Mouse (Mus musculus): Measurements from ENCODE around the gene Exosc5. TPM values are rescaled to one million over a fixed set of nuclear protein-coding genes. Genes with fewer than 3 reads are reported as not detected.

Gene Exosc5
- 10 to 100 TPM; 18.8 to 19.6 TPM for total RNA-seq (2021)

DNA sequence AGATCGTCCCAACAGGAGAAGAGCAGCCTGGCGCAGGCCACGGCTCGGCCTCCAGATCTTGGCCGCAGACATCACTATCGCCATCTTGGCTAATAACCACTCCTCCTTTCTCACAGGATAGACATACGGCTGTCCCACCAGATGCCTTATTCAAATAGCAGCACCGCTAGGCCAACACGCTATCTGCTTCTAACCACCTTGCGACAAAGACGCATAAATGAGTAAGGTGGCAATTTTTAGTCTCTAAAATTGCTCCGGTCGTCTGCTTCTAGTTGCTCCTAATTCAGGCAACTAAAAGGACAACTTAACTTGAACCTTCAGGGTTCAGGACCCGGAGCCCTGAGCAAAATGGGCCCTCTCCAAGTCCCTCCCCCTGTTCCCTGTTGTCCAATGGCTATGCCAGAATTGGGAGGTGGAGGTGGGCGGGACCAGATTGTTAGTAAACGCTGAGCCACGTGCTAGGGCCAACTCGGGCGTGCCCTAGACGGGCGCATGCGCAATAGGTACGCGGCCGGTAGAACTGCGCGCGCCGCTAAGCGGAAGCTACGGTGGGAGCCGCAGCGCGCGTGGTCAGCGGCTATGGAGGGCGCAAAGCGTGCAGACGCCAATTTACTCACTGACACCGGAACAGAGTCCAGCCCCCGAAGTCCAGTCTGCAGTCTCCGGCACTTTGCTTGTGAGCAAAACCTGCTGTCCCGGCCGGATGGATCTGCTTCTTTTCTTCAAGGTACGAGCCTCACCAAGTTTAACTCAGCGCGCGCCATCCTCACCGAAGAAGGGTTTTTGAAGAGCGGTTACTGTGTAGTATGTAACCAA, at the start of gene Exosc5, which contains the start of gene Bckdha:
Gene Exosc5, plus strand, starts transcription at position 508 of the 816 bp plus-strand sequence.
Gene Bckdha, minus strand, starts transcription at position 325 of the 816 bp plus-strand sequence.
- peak; percentile 99 for DNase-seq

DNA sequence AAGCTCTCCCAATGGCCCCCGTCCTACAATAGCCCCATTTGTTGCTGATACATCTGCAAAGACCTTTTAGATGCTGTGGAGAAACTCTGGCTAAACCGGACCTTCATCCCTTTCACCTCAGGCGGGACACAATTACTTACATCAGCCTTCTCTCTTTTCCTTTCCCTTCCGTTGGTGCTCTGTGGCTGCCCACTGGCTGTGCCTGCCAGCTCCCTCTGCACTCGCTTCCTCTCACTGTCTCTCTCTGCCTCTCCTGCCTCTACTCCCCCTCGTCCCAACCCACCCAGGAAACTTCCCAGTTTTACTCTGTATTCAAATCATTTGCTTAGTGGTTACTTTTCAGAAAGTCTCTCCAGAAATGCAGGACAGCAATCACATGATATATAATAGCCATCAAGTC, 48.9 kb upstream of the Exosc5 start:
- DNase-seq: no peak

DNA sequence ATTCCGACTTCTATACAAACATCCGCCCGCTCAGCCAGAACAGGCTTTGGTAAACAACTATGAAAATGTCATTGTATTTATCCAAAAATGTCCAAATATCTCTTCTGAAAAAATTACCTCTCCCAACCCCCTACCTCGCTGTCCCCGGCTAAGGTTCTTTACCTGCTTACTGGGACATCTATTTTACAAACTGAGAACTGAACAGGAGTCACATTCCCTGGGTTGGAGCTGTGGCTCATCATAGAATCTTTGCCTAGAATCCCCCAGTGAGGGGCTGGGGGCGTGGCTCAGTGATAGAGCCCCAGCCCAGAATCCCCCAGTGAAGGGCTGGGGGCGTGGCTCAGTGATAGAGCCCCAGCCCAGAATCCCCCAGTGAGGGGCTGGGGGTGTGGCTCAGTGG, 47.5 kb upstream of the Exosc5 start:
- no peak for DNase-seq

DNA sequence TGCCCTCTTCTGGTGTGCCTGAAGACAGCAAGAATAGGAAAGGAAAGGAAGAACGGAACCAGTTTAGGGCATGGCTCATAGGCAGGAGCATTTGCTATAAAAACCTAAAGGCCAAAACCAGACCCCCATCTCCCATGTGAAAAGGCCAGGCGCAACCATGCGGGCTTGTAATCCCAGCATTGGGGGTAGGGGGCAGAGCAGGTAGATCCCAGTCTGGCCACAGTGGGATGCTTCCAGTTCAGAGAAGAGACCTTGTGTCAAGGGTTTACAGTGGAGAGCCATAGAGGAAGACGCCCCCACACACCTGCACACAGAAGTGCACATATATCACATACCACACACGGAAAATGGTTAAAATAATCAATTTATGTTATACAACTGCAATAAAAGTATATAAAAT, 44.9 kb upstream of the Exosc5 start:
- no peak for DNase-seq

DNA sequence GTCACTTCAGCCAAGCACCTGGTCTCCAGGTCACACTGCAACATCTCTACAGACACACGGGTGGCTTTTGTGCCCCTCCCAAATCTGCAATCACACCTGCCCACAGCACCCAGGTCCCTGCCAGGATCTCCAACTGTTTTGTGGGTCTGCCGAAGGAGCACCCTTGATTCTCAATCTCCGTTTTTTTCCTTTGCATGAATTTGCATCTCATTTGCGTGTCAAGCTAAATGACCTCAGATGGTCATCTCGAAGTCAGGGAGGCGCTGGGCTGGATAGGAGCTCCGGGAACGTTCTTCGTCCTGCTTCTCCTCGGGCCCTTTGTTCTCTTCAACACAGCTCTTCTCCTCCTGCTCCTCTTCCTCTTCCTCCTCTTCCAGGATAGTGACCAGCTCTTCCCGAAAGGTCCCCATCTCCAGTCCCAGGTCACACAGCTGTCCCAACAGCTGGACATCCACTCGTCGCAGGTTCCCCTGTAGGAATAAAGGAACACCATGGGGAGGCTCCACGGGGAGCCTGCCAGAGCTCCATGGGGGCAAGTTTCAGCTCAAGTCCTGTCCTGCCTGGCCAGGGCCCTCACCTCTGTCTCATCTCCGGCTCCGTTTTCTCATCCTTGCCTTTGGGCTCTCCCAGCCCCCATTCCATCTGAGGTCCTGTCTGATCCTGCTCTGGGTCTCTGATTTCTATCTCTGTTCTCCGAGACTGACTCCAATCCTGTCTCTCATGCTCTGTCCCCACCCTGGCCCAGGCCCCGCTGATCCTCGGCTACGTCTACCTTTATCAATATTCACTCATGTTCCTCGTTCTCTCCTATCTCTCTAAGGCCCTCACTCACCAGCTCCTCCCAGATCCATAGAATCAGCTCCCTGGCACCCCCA, 43.9 kb upstream of the Exosc5 start:
- no peak for DNase-seq

DNA sequence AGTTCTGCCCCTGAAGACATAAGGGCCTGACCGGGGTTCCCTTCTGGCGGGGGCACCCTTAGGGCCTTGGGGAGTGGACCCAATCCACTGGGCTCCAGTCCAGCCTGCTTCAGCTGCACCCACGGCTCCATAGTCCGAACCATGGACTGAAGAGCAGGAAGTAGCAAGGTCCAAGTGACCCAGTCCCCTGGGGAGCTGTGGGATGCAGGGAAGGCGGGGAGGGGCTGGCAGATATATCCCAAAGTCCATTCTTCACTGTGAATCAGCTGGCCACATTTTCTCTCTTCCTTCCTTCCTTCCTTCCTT, 43.3 kb upstream of the Exosc5 start, which contains the start of gene Erich4:
Gene Erich4, minus strand, starts transcription at position 187 of the 306 bp plus-strand sequence.
- DNase-seq: no peak

DNA sequence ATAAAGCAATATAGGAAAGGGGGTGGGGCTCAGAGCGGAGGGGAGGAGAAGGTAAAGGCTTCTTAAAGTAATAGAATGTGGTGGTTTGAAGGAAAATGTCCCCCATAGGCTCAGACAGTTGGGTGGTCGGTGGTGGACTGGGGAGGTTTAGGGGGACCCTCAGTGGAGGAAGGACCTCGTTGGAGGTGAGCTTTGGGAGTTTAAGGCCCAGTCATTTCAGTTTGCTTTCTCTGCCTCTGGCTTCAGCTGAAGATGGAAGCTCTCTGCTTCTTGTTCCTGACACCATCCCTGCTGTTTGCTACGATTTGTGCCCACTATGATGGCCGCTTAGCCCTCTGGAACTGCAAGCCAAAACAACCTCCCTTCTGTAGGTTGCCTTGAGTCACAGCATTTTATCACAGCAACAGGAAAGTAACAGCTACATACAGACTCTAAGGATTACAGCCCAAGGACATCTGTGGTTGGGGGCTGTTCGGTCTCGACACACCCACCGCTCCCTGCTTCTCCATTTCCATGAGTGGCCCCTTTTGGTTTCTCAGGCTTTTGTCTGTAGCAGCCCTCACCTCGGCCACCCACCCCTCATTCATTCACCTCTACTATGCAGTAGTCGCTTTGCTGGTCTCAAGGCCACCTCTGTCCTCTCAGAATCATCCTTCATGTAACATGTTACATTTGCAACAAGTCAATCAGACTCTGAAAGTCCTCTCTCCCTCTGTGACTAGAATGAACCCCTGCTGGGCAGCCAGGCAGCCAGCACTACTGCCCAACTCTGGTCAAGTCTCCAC, 41.4 kb upstream of the Exosc5 start:
- DNase-seq: no peak

DNA sequence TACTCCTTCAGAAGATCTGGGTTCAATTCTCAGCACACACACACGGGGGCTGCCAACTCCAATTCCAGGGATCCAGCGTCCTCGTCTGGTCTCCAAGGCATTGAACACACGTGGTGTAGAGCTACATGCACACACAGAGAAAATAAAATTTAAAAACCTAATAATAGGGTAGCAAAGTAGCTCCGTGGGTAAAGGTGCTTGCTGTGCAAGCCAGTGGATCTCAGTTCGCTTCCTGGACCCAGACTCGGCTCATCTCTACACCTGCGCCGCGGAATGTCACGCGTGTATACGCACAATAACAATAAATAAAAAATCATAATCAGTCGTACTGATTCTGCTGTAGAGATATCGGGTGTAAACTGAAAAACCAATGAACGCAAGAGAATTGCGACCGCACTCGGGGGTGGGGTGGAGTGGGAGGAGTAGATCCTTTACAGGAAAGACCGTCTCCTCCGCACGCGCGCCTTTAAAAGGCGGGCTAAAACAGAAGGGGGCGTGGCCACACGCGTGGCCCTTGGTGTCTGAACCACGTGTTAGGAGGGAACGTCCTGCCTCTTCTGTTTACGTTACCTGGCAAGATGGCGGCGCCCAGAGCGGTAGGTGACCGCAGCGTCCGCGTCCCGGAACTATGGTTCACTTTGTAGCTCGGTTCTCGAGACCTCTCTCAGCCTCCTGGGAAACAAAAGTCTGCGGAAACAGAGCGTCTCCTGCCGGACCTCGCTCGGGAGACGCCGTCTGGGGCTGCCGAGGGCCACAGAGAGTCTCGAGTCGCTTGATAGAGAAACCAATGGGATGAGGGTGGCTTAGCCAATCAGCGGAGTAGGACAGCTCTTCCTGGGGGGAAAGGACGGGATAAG, 39.9 kb upstream of the Exosc5 start, which contains the start of gene Dmac2:
Gene Dmac2, plus strand, starts transcription at position 550 of the 857 bp plus-strand sequence.
- DNase-seq: peak; percentile 93

DNA sequence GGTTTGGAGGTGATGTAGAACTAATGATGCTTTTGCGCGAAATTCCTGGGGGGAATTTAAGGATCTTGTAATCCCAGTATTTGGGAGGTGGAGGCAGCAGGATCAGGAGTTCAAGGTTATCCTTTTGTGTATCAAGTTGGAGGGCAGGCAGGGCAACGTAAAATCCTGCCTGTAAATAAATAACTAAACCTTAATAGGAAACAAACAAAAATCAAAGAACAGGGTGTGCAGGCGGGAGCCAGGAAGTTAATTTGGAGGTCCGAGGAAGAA, 39.3 kb upstream of the Exosc5 start:
- no peak for DNase-seq

DNA sequence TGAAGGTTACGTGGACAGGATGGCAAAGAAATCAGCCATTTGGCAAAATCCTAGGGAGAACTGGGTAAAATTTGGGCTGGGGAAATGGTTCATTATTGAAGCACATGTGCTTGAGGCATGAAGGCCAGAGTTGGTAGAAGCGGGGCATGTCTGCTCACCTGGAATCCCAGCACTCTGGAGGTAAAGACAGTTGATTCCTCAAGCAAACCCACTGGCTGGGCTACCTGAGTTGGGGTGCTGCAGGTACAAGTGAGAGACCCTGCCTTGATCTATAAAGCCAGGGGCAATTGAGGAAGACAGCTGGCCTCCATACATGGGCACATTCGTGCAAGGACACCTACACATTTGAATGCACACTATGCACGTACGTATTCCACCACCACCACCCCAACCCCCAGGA, 38.9 kb upstream of the Exosc5 start:
- peak; percentile 5 for DNase-seq

DNA sequence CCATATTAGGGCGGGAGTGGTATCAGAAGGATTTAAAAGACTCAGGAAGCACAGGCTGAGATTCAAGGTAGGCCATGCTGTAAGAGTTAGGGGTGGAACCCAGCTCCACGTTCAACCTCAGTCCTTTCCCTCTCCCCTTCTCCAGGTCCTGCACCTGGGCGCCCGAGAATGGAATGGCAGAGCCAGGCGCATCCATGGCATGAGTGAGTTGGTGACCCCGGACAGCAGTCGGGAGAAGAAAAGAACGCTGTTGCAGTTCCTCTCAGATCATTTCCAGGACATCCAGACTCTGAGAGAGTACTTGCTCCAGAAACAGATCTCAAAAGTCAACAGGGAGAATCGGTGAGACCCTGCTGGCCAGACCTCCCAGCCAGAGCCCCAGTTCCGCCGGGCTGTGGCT, 38.2 kb upstream of the Exosc5 start:
- peak; percentile 3 for DNase-seq

DNA sequence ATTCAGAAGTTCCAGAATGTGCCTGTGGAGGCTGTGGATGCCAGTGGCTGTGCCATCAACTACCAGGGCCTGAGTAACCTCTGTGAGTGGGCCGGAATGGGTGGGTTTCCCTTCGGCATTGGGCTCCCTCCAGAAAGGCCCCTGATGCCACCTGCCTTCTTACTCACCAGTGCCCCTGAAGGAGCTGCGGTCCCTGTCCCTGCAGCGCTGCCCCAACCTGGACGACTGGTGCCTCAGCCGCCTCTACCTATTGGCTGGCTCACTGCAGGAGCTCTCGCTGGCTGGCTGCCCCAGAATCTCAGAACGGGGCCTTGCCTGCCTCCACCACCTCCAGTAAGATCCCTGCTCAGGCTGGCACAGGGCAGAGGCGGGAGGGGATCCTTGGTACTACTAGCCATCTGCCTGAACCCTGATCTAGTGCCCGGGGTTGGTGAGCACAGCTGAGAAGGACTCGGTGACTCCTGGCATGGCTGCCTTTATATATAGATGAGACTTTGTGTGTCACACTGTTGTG, 35.0 kb upstream of the Exosc5 start:
- DNase-seq: no peak

DNA sequence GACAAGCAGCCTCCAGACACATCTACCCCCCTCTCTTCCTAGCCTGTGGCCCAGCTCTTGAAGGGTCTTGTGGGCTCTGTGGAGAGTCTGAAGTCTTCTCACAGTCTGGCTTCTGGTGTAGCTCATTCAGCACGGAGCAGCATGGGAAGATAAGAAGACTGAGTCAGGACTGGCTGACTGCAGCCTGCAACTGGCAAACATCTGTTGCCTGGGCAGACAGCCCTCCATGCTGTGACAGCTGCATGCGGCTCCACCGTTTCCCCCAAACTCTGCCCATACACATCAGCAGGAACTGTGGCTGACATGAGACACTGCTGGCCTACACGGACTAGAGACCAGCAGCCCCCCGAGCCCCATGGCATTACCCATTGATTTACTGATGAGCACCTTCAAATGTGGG, 34.1 kb upstream of the Exosc5 start:
- peak; percentile 66 for DNase-seq

DNA sequence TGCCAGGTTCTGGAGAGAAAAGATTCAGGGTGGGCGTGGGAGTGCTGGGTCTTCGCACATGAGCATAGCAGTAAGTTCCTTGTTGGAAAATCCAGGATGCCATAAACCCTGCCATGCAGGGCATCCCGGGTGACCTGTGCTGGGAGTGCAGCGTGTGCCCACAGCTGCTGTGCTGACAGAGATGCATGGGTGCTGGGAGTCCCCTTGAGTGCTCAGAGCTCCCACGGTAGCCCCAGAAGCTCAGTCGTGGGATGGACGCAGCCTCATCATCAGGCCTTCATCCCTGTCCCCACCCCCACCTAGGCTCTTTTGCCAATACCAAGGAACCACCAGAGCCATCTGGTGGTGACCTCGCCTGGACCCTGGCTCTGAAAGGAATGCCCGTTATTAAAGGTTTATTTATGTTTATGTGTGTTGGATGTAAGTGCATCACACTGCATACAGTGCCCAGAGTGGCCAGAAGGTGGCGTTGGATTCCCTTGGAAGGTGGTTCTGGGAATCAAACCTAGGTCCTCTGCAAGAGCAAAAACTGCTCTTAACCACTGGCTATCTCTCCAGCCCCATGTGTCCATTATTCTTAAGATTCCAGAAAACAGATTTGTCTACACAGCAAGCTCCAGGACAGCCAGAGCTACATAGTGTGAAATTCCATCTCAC, 33.2 kb upstream of the Exosc5 start:
- peak; percentile 51 for DNase-seq

DNA sequence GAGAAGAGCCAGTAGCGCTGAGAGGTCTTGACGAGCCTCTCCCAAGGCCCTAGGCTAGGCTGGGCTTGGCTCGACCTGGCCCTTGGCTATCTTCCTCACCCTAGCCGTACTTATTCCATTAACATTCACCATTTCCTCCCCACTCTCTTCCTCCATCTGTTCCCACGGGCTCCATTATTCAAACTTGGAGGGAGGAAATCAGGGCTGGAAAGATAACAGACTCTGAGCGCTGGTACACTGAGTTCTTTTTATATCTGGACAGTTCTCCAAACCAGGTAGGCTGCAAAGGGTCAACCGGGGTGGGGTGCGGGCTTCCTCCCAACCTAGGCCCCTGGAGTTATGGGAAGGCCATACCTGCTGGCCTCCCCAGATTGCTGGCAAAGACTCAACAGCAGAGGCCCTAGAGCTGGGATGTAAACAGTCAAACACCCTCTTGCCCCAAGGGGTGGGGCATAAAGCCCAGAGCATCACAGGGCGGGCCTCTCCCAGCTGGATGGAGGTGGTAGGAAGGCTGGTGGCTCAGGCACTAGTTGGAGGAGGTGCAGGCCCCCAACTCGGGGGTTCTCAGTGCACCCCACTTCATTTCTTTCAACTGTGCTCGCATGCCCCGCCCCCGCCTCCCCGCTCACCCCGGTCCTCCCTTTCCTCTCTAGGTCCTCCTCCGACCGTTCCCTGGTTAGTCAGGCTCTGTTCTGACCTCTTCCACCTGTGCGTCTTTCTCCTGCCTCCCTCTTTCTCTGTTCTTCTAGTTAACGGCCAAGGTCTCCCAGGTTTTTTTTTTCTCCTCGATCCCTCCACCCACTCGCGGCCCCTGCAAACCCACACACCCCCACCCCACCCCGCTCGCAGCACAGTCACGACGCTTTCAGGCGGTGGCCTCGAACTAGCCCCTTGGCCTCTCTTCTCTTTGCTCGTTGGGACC, 32.2 kb upstream of the Exosc5 start, which contains the start of gene B3gnt8:
Gene B3gnt8, plus strand, starts transcription at position 146 of the 922 bp plus-strand sequence.
- peak; percentile 62 for DNase-seq

DNA sequence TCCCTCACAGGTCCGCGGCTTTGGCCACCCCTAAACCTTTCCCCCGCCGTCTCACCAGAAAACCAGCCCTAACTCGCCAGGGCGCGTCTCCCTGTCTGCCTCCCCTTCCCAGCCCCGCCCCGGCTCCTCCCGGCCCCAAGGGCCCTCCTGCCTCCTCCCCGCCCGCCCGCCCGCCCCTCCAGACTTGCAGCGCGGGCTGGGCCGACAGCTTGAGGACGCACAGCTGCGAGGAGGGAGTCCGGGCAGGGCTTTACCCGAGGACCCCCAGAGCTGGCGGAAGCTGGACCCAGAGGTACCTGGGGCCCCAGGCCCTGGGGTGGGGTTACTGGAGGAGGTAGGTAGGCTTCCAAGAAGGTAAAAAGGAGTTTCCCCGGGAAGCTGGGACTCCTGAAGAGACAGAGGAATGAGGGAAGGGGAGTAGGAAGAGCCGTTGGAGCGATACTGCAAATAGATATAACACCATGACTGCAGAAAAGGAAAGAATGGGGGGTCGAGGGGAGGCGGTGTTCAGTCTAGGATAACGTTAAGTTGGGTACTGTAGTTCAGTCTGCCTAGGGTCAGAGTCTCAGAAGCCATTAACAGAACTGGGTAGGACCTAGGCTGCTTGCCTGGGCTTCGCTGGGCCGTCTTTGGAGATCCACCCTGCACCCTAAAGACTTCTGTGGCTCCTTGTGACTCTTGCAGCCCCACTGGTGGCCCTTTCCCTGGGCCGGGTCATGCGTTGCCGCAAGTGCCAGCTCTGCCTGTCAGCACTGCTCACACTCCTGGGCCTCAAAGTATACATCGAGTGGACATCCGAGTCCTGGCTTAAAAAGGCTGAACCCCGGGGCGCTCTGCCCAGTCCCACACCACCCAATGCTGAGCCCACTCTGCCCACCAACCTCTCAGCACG, 31.3 kb upstream of the Exosc5 start:
- peak; percentile 74 for DNase-seq

DNA sequence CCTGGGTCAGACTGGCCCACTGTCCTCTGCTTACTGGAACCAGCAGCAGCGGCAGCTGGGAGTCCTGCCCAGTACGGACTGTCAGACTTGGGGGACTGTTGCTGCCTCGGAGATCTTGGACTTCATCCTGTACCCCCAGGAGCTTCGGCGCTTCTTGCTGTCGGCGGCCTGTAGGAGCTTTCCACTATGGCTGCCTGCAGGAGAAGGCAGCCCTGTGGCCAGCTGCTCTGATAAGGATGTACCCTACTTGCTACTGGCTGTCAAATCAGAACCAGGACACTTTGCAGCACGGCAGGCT, 30.7 kb upstream of the Exosc5 start:
- DNase-seq: peak; percentile 32

DNA sequence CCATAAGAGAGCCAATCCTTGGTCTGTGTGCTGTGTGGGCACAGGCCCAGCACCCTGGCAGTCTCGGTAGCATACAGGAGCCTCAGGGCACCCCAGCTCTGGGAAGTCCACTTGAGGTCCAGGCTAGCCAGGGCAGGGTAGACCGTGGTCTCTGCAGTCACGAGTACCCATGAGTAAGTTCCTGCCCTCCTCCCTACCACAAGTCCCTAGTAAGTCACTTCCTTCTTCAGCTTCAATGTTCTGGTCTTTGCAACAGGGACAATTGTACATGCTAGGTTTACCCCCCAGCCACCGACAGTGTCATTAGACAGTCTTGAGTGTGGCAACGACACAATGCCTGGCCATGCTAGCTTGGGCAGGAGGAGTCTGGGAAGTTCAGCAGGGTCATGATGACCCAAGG, 26.3 kb upstream of the Exosc5 start:
- DNase-seq: no peak

DNA sequence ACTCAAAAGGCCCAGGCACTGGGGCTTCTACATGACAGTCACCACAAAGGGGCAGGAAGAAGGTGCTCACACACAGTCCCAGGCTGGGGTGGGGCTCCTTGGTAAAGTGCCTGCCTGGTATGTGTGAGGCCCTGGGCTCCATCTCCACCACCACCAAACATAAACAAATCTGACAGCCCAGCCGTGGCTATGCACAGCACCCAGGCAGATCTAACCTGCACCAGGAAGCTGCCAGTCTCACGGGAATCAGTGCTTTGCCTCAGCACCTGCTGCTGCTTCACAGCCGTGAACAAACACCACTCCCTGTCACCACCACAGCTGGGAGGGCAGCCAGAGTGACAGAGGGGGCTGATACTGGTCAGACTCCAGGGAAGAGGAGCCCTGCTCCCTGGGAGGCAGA, 22.6 kb upstream of the Exosc5 start:
- DNase-seq: no peak
